Comparison of ENCODE assay signal across 8 mouse cellular contexts in the genomic region with DNA sequence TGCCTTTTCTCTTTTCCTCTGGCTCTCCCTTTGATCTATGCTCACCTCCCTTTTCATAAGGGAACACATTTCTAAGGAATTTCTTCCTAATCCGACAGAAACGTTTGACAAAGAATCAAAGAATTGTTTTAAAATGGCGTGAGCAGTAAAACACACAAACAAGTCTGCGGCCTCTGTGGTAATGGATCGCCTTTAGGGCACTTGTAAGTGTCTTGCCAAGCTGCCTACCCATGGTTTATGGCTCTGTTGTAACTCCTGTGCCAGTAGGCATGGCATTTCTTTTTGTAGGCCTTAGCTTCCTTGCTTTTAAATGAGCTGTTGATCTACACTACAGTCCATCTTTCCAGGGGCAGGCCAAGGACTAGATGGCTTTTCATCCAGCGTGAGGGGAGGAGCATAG. TPM values are rescaled to one million over a fixed set of nuclear protein-coding genes. Genes with fewer than 3 reads are reported as not detected.
DNase-seq lines count a peak whose midpoint lies in the region; ATAC-seq lines count a peak whose summit lies in the region.

No protein-coding gene starts in this region.

- H3K36me3 ChIP-seq in heart, embryonic 10.5 days: no peaks in the 10 kb centered on the region
- H3K36me3 ChIP-seq in forebrain, embryonic 16.5 days (ENCODE audit: control insufficient read depth, insufficient read depth): no peaks in the 10 kb centered on the region
- no peaks in the 10 kb centered on the region for H3K36me3 ChIP-seq in liver, embryonic 16.5 days (ENCODE audit: control insufficient read depth, insufficient read depth)

- intact Hi-C loops in heart, postnatal 14 days (cut with DNase I): loop anchor here (5.0 kb wide), 1 partner anchor 81 kb away; no protein-coding TSS in a partner anchor

- peak overlapping the region; percentile 84 for H3K4me2 ChIP-seq in forebrain, embryonic 16.5 days (ENCODE audit: low read length)
- H3K4me2 ChIP-seq in liver, embryonic 16.5 days (ENCODE audit: low read depth, low read length): peak overlapping the region; percentile 75; the same call in 1 of the 2 replicates

- H3K9ac ChIP-seq in forebrain, embryonic 16.5 days (replicated peaks; ENCODE audit: low read depth, low read length): peak overlapping the region; percentile 94
- H3K9ac ChIP-seq in liver, embryonic 16.5 days (ENCODE audit: low read depth, low read length): no peak overlapping the region

- H3K4me3 ChIP-seq in heart, embryonic 10.5 days: peak overlapping the region; percentile 88
- peak overlapping the region; percentile 78 for H3K4me3 ChIP-seq in forebrain, embryonic 16.5 days (replicated peaks; ENCODE audit: low read length)
- H3K4me3 ChIP-seq in liver, embryonic 16.5 days (ENCODE audit: low read depth, low read length): no peak overlapping the region

- no peaks in the 10 kb centered on the region for H3K27me3 ChIP-seq in heart, embryonic 10.5 days (ENCODE audit: insufficient read depth, poor library complexity, severe bottlenecking)
- H3K27me3 ChIP-seq in forebrain, embryonic 16.5 days (replicated peaks; ENCODE audit: control insufficient read depth, insufficient read depth, low read length): no peaks in the 10 kb centered on the region
- peaks cover 29% of the 10 kb centered on the region for H3K27me3 ChIP-seq in liver, embryonic 16.5 days (ENCODE audit: control insufficient read depth, insufficient read depth, low read depth, low read length)

- no peak for DNase-seq in heart, embryonic 10.5 days (ENCODE audit: low spot score)
- DNase-seq in heart, postnatal 14 days: no peak
- DNase-seq in ES-CJ7 (ENCODE audit: low read depth, low spot score): peak; percentile 7
- DNase-seq in urinary bladder, postnatal 36 days (ENCODE audit: low spot score in 2 of 2): no peak
- DNase-seq in right cerebral cortex, postnatal 4 days: no peak

- no peaks in the 10 kb centered on the region for H3K9me3 ChIP-seq in heart, embryonic 10.5 days
- 0 out of 2 replicates have a peak, but pooled peaks cover 3% of the 10 kb centered on the region for H3K9me3 ChIP-seq in forebrain, embryonic 16.5 days (ENCODE audit: control insufficient read depth, low read length)
- no peaks in the 10 kb centered on the region for H3K9me3 ChIP-seq in liver, embryonic 16.5 days (replicated peaks; ENCODE audit: control insufficient read depth, low read length)

- no peak for ATAC-seq in forebrain, embryonic 16.5 days
- no peak for ATAC-seq in liver, embryonic 16.5 days (ENCODE audit: low read depth)
- no peak for ATAC-seq in granulocyte monocyte progenitor cell, adult 5-6 weeks (replicated peaks; ENCODE audit: poor library complexity, severe bottlenecking)

- H3K27ac ChIP-seq in heart, embryonic 10.5 days: peak overlapping the region; percentile 91; the same call in 1 of the 2 replicates
- peak overlapping the region; percentile 24; the same call in 1 of the 2 replicates for H3K27ac ChIP-seq in forebrain, embryonic 16.5 days (ENCODE audit: low read length)
- H3K27ac ChIP-seq in liver, embryonic 16.5 days (ENCODE audit: low read length): no peak overlapping the region

- WGBS in heart, embryonic 10.5 days: 28% methylated on average over 6 of the region's 6 CpGs
- 24% methylated on average over 6 of the region's 6 CpGs for WGBS in forebrain, embryonic 16.5 days
- 34% methylated on average over 6 of the region's 6 CpGs for WGBS in liver, embryonic 16.5 days (ENCODE audit: insufficient replicate concordance)

- H3K4me1 ChIP-seq in heart, embryonic 10.5 days: peaks cover 2% of the 10 kb centered on the region; the same call in 1 of the 2 replicates
- H3K4me1 ChIP-seq in forebrain, embryonic 16.5 days (replicated peaks; ENCODE audit: control insufficient read depth, insufficient read depth, low read length): peaks cover 19% of the 10 kb centered on the region
- H3K4me1 ChIP-seq in liver, embryonic 16.5 days (ENCODE audit: control insufficient read depth, low read depth, low read length): no peaks in the 10 kb centered on the region

RNA-seq across cellular contexts. Expression of a gene that starts 0.8 kb away (rescaled TPM):
- 17.8 and 21.2 TPM in 2 replicates for polyA plus RNA-seq in heart, embryonic 10.5 days (2016; fragmentation: Nextera tagmentation; extraction: Ambion mirVana)
- 10 to 100 TPM; 11.4 to 12.2 TPM for total RNA-seq in heart, postnatal 14 days (2021)
- 73.3 and 75.3 TPM in 2 replicates for polyA plus RNA-seq in forebrain, embryonic 16.5 days (2015; fragmentation: Nextera tagmentation; extraction: Ambion mirVana)
- 1.6 and 1.8 TPM in 2 replicates for polyA plus RNA-seq in liver, embryonic 16.5 days (2015; fragmentation: Nextera tagmentation; extraction: Ambion mirVana)
- total RNA-seq in granulocyte monocyte progenitor cell, adult 5-6 weeks (2014; fragmentation: Nextera tagmentation): not detected in 2 replicates
- total RNA-seq in granulocyte monocyte progenitor cell, adult 5-6 weeks (2017): not detected in 2 replicates
